Mouse (Mus musculus) left cerebral cortex, postnatal 36 days (tissue): ENCODE results near the gene Ddx21. TPM values are rescaled to one million over a fixed set of nuclear protein-coding genes. Genes with fewer than 3 reads are reported as not detected.
A peak's percentile ranks its signal among the peaks of the same experiment; 100 is the strongest.
"Not testable (repeated sequence)": the region's sequence is repeated elsewhere in the genome, so short reads cannot be mapped to it uniquely, and the experiment has no call there.

Experiments
- DNase-seq, 2 experiments: peaks; one replicate each; pipeline ENCODE4 v3.0.0; 2021 to 2022; ENCODE audit warnings: low spot score in 2 of 2, mixed read lengths in 1 of 2
- intact Hi-C: fragments of 180-260 bp; cut with DNase I; formaldehyde crosslinking; loops from one replicate; pipeline ENCODE4 v1.15.1; 2025
- total RNA-seq, 2 experiments: library from RNA; stranded (reverse); gene quantifications; 2 replicates each; pipeline ENCODE4 v1.2.3; 2021

Gene Ddx21
- 10 to 100 TPM; 17.9 to 21.1 TPM for total RNA-seq

DNA sequence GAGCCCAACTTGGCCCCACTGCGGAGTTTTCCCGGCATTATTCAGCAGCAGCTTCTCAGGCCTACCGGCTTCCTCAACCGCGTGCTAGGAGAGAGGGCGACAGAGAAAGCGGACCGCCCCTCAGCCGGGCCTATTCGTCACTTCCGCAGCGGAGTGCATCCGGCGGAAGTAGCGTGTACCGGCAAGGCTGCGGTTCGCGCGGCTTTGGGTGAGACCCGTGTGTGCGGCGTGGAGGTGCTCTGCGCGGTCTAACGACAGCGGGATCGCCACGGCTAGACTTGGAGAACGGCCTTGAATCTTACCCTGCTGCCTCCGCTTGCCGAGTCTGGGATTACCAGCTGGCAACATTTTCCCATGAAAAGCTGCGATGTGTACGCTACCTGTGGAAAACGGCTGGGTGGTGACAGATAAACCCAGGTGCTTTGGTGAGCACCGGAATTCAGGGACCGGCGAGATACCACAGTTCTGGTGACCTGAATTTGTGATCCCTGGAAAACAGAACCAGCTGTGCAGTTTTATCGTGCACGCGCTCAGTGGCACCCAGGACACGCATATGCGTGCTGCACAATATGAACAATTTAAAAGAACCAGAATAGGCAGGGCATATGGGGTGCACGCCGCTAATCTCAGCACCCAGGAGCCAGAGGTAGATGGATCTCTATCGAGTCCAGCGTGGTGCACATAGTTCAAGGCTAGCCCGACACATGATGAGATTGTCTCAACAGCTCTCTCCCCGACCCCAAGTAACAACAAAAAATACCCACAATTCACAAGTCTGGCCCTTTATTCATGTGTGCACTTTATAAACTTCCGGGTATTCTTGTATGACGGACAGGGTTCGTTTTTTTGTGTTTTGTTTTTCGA is at the start of gene Ddx21:
Ddx21 (minus strand) TSS at position 105 of the 864 bp plus-strand sequence.
- intact Hi-C loops, result no loop called here
- DNase-seq, result peak; percentile 91 to 92

DNA sequence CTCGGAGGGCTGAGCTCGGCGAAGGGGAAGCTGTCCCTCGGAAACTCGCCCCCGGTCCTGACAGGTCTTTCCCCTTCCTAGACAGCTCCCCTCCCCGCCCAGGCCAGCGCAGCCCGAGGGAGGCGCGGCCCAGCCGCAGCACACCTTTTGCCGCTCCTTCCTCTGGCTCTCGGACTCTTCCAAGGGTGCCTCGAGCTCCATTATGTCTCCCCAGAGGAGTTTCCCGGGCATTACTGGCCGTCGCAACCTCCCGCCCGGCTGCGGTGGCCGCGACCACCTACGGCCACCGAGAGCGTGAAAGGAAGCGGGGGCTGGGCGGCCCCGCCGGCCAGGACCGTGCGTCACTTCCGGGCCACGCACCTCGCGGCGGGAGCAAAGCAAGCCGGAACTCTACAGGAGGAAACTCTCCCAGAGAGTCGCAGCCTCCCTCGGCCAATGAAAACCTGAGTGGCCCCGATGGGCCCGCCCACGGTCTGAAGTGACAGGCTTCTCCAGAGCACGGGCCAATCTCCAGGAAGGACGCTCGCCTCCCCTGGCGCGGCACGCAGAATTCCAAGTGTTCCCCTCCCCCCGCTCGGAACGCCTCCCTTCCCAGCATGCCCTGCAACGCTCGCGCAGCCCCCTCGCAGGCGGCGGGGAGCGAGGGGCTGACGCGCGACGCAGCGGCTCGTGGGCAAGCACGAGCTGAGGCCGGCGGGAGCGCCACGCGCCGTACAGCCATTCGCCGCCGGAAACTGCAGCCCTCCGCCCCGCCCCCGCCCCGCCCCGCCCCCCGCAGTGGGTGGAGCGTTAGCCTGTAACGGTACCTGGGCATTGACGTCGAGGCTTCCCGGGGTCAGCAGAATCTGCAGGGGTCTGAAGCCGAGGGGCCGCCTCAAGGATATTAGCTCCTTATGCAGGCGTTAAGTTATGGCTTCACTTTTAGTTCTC is 49.1 kb upstream of the Ddx21 start, which contains the start of gene Ddx50:
Ddx50 (minus strand) TSS at position 338 of the 930 bp plus-strand sequence.
- peak; percentile 100 for DNase-seq
- intact Hi-C loops, result loop anchor here (1.0 to 2.0 kb wide), 2 partner anchors 74 to 141 kb away; partner anchors contain the start of gene Ccar1

DNA sequence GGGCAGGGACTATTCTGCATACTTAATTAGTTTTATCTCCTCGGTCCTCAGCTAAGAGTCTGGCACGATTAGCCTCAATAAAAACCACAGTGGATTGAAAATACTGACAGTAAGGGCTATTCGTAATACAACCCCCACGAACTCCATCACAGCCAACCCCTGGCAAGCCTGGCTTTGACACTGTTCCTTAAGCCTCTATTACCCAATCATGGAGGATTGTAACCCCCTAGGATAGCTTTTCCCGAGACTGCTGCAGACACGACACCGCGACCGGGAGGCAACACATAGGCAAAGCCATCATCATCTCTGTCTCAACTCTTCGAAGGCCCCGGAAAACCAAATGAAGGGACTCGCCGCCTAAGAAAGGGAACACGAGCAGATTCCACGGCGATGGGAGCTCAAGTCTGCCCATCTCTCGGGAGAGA is 48.3 kb upstream of the Ddx21 start:
- intact Hi-C loops, result loop anchor here (2.0 kb wide), 1 partner anchor 74 kb away; no protein-coding TSS in a partner anchor
- DNase-seq, result no peak

DNA sequence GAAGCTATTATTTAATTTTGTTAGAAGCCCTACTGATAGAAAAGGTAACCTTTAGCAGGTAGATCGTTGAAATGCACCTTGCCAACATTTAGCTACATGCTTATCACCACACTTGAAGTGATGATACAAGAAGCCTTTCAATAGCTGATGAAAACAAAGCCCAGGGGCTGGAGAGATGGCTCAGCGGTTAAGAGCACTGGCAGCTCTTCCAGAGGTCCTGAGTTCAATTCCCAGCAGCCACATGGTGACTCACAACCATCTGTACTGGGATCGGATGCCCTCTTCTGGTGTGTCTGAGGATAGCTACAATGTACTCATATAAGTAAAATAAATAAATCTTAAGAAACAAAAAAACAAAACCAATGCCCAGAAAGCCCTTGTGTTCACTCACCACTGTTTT is 2.1 kb upstream of the Ddx21 start:
- no peak for DNase-seq
- intact Hi-C loops, result no loop called here

DNA sequence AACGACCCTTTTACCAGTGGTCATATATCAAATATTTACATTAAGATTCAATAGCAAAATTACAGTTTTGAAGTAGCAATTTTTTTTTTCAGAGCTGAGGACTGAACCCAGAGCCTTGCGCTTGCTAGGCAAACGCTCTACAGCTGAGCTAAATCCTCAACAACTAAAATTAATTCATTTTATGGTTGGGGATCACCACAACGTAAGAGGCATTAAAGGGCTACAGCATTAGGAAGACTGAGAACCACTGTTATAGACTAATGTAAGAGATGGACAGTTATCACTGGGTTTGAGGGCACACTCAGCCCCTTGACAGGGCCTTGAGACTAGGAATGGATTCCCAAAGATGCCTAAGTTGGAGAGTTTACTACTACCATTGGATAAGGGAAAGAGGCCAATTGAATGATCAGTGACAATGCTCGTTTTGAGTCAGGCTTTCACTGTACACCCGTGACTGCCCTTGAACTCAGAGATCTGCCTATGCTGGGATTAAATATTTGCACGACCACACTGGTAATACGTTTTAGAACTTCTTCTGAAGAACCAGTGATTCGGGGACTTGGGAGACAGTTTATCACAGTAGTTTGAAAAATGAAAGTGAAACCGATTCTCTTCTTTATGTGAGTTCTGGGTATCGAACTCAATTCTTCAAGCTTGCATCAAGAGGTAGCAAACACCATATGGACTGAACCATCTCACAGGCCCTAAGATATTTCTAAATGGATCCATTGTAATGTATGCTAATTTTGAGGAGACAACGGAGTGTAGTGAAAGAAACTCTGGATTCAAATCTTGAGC is 1.4 kb upstream of the Ddx21 start:
- intact Hi-C loops, result no loop called here
- DNase-seq, result no peak

DNA sequence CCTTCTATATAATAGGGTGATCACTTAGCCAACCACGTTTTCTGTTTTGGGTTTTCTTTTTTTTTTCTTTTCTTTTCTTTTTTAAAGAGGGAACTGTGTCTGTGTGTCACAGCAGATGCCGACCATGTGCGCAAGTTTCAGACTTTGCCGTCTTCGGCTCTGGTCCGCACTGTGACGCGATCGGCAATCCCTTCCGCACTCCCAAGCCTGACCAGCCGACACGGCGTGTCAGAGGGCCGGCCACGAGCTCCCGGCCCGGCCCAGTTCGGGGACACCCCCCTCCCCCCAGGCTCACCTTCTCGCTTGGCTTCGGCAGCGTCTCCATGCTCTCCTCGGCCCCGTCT is 276 bp downstream of the Ddx21 start:
- no peak for DNase-seq
- intact Hi-C loops, result no loop called here

DNA sequence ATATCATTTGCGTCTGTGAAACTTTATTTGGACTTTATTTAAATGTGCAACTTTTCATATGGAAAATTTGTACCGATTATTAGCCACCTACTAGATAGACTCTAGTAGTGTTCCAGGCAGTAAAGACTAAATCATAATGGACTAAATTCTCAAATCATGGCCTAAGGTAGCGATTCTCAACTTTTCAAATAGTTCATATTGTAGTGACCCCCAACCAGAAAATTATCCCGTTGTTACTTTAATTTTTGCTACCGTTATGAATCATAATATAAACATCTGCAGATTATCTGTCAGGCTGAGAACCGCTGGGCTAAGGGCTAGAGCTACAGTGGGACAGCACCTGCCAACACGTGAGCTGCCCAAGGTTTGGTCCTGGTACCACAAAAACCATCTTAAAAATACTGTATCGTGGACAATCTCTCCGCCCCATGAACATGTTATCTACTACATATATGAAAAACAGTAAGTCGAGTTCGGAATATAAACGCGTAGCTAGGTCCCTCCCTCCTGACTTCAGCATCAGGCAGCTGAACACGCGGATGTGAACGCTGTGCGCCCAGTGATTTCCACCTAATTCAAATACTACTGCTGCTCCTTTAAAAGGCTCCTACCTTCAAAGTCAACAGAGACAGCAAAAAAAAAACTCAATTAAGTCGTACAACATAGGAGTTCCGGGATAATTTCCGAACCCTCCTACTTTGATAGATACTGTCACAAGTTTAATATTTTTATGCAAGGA is 859 bp downstream of the Ddx21 start:
- no peak for DNase-seq
- intact Hi-C loops, result no loop called here

DNA sequence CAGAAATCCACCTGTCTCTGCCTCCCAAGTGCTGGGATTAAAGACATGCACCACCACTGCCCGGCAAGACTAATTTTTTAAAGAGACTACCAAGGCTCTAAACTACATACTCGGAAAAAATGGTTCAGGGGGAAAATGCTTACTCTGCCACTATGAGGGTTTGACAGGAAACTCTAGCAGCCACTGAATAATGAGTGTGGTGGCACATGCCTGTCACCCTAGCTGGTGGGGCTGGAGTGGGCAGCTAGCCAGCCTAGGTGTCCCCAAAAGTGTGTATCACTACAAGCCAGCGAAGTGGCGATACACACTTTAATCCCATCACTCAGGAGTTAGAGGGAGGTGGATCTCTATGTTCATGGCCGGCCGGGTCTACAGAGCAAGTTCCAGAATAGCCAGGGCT is 2.0 kb downstream of the Ddx21 start:
- intact Hi-C loops, result no loop called here
- no peak for DNase-seq

DNA sequence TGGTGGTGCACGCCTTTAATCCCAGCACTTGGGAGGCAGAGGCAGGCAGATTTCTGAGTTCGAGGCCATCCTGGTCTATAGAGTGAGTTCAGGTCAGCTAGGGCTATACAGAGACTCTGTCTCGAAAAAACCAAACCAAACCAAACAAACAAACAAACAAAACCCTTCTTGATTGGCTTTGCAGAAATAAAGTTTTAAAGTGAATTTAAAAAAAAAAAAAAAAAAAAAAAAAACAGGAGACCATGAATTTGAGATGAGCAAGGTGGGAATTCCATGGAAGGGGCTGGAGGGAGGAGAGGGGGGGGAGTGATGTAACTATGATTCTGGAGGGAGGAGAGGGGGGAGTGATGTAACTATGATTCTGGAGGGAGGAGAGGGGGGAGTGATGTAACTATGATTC is 2.8 kb downstream of the Ddx21 start:
- DNase-seq, intact Hi-C loops: not testable (repeated sequence)

DNA sequence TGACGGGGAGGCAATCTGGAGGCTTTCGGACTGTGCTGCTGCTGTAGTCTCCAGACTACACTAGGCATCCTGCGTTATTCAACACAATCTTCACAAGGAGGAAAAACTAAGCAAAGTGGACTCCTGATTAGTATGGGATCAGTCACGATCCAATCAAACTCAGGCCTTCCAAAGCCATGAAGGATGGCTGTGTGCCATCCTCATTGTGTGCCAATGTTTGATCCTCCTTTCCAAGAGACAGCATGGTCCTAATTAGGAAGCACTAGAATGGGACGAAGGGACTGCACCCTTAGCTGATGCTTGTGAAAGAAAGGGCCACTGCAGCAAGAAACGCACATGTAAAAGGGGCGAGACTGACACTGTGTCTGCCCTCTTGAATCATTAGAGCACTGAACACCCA is 9.6 kb downstream of the Ddx21 start:
- DNase-seq, result no peak
- intact Hi-C loops, result no loop called here

DNA sequence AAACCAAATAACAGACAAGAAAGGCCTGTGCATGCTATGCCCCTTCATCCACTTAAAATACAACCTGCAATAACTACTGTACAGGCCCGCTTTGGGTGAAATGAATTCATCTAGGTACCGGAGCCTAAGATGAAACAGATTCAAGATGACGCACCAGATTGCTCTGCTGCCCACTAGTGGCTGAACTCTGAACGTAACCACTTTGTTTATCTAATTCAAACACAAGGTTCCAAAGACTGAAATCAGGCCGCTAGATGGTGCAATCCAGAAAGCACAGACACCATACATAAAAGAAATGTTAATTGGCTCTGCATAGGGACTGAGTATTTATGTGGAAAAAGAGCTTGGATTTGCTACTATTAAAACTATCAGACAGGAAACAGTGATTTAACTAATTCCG is 11.9 kb downstream of the Ddx21 start:
- DNase-seq, result peak; percentile 78 to 88
- intact Hi-C loops, result no loop called here

DNA sequence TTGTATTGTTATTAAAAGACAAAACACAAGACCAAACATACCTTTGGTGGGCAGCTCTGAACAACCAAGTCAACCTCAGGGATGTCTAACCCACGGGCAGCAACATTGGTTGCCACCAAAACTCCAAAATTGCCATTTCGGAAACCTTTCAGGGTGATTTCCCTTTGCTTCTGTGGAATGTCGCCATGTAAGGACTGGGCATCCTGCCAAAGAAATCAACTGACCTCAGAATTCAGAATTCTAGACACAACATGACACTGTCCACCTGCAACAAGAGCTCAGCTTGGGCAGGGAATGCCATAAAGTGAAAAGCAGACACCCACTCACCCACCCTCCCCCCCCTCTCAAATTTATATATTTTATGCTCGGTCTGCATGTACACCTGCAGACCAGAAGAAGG is 13.5 kb downstream of the Ddx21 start:
- no peak for DNase-seq
- intact Hi-C loops, result no loop called here

DNA sequence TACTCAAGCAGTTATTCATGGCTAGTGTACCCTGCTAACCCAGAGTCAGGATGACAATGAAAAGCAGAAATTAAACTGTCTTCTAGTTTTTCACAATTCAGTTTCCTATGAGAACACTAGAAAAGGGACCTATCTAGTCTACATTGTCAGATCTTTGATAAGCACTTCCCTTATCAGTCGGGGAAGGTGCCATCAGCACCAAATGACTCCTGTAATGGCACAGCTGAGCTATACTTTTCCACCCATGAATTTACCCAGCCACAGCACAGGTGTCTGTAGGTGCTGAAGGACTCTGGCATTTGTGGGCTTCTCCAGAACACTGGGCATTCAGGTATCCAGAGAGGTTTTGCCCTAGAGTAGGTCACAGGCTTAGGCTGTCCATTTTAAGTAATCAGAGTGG is 18.8 kb downstream of the Ddx21 start:
- intact Hi-C loops, result no loop called here
- no peak for DNase-seq

DNA sequence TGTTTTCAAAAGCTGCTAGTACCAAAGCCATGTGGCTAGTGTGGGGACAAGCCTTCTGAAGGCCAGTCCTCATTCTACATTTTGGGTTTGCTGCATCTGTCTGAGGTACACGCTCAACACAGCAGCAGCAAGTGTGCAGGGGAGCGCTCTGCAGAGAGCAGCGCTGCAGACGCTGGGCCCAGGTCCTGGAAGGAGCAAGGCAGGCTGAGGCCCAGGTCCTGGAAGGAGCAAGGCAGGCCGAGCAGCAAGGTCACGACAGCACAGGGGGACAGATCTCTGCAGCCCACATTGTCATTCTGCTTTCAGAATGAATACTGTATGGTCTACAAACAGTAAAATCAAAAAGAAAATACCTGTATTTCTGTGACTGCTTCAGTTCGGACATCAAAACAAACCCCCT is 19.4 kb downstream of the Ddx21 start:
- intact Hi-C loops, result no loop called here
- DNase-seq, result no peak

DNA sequence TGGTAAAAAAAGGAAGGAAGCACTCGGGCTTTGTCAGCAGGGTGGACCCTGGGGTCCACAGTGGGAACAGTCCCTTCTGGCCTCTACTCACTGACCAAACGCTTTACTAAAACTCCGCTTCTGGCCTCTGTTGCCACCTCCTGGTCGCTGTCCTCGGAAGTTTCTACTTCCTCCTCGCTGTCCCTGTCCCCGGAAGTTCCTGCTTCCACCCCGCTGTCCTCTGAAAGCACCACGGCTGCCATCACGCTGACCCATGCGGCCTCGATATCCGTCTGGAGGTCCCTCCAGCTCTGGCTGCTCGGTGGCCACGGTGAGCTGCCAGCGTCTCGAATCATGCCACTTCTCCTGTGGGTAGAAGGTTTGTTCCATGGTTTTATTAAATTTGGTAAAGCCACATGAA is 19.8 kb downstream of the Ddx21 start:
- DNase-seq, result no peak
- intact Hi-C loops, result no loop called here

DNA sequence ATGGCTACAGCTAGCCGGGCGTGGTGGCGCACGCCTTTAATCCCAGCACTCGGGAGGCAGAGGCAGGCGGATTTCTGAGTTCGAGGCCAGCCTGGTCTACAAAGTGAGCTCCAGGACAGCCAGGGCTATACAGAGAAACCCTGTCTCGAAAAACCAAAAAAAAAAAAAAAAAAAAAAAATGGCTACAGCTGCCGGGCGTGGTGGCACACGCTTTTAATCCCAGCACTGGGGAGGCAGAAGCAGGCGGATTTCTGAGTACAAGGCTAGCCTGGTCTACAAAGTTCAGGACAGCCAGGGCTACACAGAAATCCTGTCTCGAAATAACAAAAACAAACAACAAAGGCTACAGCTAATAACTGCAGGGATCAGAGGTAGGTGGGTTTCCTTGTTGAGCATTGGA is 23.0 kb downstream of the Ddx21 start:
- DNase-seq, intact Hi-C loops: not testable (repeated sequence)

DNA sequence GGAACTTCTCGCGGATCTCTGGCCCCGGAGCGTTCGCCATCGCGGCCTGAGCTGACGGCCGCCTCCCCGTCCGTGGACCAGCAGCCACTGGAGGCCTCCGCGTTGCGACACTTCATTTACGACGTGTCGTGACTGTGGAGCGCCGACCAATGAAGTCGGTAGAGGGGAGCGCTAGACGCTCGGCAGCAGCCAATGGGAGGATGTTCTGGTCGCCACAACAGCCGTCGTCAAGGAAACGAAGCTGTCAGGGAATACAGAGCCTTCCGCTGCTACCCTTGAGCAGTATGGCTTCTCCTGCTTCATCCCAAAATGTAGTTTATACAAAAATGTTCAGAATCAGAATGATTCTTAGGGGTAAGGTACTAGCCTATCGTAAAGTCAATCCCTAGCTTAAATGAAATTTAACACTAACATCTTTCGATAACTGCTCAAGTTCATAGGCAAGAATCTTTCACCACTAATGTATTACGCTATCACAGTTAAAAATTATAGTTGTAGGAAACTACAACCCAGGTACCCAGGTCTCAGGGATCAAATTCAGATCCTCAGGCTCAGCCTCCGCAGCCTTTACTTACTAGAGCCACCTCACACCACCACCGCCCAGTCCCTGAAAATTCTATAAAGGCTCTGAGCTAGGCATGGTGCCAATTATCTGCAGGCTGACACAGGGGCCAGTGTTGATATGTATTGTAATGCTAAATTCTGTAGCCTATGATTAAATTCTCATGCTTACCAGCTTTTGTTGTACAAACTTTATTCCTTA is 23.6 kb downstream of the Ddx21 start, which contains the start of gene Kif1bp:
Kif1bp (minus strand) TSS at position 120 of the 763 bp plus-strand sequence.
- DNase-seq, result peak; percentile 96 to 97
- intact Hi-C loops, result no loop called here

DNA sequence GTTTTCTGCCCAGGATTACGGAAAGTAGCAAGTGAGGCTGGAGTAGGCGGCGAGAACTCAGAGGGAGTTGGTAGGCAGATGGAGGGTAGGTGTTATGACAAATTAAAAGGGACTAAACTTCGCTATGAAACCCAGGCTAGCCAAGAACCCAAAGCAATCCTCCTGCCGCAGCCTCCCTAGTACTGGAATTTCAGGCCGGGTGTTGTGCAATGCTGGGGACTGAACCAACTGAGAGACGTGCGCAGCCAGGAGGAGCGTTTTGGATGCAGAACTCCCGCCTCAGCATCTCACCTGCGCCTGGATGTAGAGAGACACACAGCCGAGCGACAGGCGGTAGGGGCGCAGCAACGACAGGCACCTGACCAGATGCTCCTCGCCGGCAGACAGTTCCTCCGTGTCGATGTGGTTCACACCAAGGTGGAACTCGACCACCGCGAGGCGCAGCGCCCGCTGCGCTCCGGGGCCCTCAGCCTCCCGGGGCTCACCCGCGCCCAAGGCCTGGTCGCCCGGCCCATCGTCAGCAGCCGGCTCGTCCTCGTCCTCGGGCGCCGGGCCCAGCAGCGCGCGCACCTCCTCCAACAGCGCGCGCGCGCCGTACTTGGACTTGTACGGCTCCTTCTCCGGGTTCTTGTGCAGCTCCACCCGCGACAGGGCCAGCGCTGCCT is 24.3 kb downstream of the Ddx21 start:
- intact Hi-C loops, result no loop called here

More for the DNA sequence above, 24.3 kb downstream of the Ddx21 start:
- peak in 1 of 2 experiments; percentile 59 for DNase-seq
